ENCODE assay signal across 8 mouse cellular contexts in the genomic region with DNA sequence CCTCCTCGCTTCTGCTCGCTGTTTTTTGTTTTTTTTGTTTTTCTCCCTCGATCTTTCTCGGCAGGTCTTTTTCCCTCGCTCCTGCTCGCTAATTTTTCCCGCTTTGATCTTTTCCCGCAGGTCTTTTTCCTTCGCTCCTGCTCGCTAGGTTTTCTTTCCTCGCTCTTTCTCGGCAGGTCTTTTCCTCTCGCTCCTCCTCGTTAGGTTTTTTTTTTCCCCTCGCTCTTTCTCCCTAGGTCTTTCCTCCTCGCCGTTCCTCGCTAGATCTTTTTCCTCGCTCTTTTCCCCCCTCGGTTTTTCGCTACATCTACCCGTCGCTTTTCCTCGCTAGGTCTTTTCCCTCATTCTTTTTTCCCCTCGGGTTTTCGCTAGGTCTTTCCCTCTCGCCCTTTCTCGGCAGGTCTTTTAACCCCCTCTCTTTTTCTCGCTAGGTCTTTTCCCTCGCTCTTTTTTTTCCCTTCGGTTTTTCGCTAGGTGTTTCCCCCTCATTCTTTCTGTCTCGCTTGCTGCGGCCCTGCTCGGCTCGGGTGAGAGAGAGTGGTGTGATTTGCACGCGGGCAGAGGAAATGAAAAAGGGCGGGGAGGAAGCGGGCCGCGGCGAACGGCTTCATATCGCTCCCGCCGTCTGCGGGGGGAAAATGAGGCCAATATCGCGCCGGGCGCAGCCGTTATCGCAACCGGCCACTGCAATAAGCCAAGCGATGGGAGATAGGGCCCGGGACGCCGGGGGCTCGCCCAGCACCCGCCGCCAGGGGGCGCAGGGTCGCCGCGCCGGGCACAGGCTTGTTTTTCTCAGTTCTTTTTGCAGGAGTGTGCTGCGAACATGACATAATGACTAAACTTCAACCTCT. TPM values are rescaled to one million over a fixed set of nuclear protein-coding genes. Genes with fewer than 3 reads are reported as not detected.
A peak's percentile ranks its signal among the peaks of the same experiment; 100 is the strongest.
DNase-seq lines count a peak whose midpoint lies in the region; ATAC-seq and TF ChIP-seq lines count a peak whose summit lies in the region.

No protein-coding gene starts in this region.

- no peak for ATAC-seq in Patski
- peak; percentile 51; the same call in 1 of the 2 replicates for ATAC-seq in hindbrain, embryonic 12.5 days (ENCODE audit: low FRiP score)
- peak; percentile 89 for ATAC-seq in megakaryocyte progenitor cell, adult 5-6 weeks (replicated peaks; ENCODE audit: poor library complexity)

- POLR2A ChIA-PET in Patski (lab: Charles Lee) = no interaction called here

- 1% methylated on average over 68 of the region's 68 CpGs for WGBS in hindbrain, embryonic 12.5 days

- DNase-seq in Patski (ENCODE audit: low read depth, low spot score) = no peak
- DNase-seq in cerebellum, adult 9-10 months = peak; percentile 58
- DNase-seq in forelimb bud, embryonic 11.5 days (ENCODE audit: low read depth, low spot score) = peak; percentile 70
- DNase-seq in left cerebral cortex, postnatal 25 days (ENCODE audit: low spot score in 2 of 2) = peak; percentile 25 to 41
- peak; percentile 38 for DNase-seq in right cerebral cortex, postnatal 25 days
- DNase-seq in urinary bladder, postnatal 36 days (ENCODE audit: low spot score in 2 of 2) = peak; percentile 67 to 77

- peak overlapping the region; percentile 46; the same call in 1 of the 2 replicates for H3K27ac ChIP-seq in hindbrain, embryonic 12.5 days

- CTCF ChIA-PET in Patski (lab: Charles Lee) = interaction anchor here (1.2 kb wide), 1 partner anchor 11 kb away, joined by 3 read pairs; no protein-coding TSS in a partner anchor

- peak overlapping the region; percentile 40 for H3K4me3 ChIP-seq in hindbrain, embryonic 12.5 days

- H3K4me1 ChIP-seq in hindbrain, embryonic 12.5 days = peaks cover 9% of the 10 kb centered on the region

- H3K27me3 ChIP-seq in Patski = no peaks in the 10 kb centered on the region
- peaks cover 19% of the 10 kb centered on the region for H3K27me3 ChIP-seq in hindbrain, embryonic 12.5 days

- intact Hi-C loops in left cerebral cortex, postnatal 25 days (cut with DNase I) = loop anchor here (2.0 to 10.0 kb wide), 4 partner anchors 198 to 710 kb away; partner anchors contain the start of genes Gnas and Stx16

- H3K9ac ChIP-seq in hindbrain, embryonic 12.5 days = peak overlapping the region; percentile 44

- TF ChIP-seq CTCF in Patski (IDR thresholded peaks at IDR 0.05) = peak; percentile 88

- H3K4me2 ChIP-seq in hindbrain, embryonic 12.5 days (replicated peaks) = peak overlapping the region; percentile 74

- H3K36me3 ChIP-seq in hindbrain, embryonic 12.5 days = peaks cover 10% of the 10 kb centered on the region; the same call in 1 of the 2 replicates

- no peaks in the 10 kb centered on the region; the same call in 1 of the 2 replicates for H3K9me3 ChIP-seq in hindbrain, embryonic 12.5 days (replicated peaks)

- in situ Hi-C loops in Patski (cut with MboI; ENCODE audit: low pct_unique_long_range_greater_than_20kb) = loop anchor here (25.0 kb wide), 1 partner anchor 1076 kb away; no protein-coding TSS in a partner anchor

RNA-seq across cellular contexts. Expression of gene Ankrd60, which starts 8.2 kb away (rescaled TPM):
- polyA plus RNA-seq in Patski (2021) = not detected
- not detected in 2 replicates for polyA plus RNA-seq in hindbrain, embryonic 12.5 days (2016; fragmentation: Nextera tagmentation; extraction: Ambion mirVana)
- total RNA-seq in left cerebral cortex, postnatal 25 days (2021) = not detected
- total RNA-seq in megakaryocyte progenitor cell, adult 5-6 weeks (2015) = 0.88 TPM in 1 of 2 replicates, not detected in the other
- not detected in 2 replicates for total RNA-seq in megakaryocyte progenitor cell, adult 5-6 weeks (2017)
